Mouse (Mus musculus): ENCODE results near the gene Txlng. TPM values are rescaled to one million over a fixed set of nuclear protein-coding genes. Genes with fewer than 3 reads are reported as not detected.
A peak's percentile ranks its signal among the peaks of the same experiment; 100 is the strongest.

The Txlng gene
- polyA plus RNA-seq, 1 experiment: 13.9 TPM

DNA sequence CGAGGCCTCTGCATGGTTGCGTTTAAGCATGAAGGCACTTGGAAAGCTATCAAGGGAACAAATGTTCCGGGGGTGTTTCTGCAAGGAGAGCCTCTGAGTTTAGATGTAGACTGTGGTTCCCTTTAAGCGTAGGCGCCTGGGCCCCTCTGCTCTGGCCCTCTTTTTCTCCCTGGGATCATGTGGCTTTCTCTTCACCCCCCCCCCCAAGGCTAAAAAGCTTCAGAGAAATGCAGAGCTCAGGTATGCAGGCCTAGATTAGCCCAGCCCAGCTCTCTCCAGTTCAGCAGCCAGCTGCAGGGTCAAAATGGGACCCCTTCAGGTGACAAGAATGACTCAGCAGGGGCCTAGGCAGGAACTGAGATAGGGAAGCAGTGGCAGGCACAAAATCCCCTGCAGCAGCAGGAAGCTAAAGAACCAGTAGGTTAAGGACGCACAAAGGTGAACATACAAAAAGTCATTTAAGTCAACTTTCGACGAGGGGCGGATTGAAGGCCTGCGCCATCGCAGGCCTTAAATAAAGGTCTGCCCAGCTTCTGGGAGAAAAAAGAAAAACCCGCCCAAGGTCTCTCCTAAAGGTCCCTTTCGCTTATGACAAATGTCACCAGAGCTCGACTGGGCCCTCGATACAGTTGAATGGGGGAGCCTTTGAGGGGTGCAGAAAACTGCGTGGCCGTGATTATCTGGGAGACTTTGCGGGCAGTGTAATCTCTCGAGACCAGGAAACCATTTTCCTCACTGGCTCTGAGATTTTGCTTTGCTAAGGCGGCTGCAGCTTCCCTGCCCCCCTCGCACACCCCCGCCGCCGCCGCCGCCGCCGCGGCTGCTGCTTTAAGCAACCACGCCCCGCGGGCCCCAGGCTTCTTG is 69.8 kb downstream of the Txlng start:
- no peaks in the 10 kb centered on the region for H3K4me1 ChIP-seq (ENCODE audit: control insufficient read depth, insufficient read depth, low read length)
- 11% methylated on average over 32 of the region's 32 CpGs for WGBS
- H3K27me3 ChIP-seq (ENCODE audit: control insufficient read depth, insufficient read depth, low read length): no peaks in the 10 kb centered on the region
- H3K27ac ChIP-seq (ENCODE audit: insufficient read depth, low read length): peak overlapping the region; percentile 80
- peak overlapping the region; percentile 60 for H3K4me3 ChIP-seq (replicated peaks; ENCODE audit: insufficient read depth, low read depth, low read length)
- DNase-seq: peak in 1 of 2 experiments; percentile 28
- no peak for TF ChIP-seq CTCF (IDR thresholded peaks at IDR 0.05; ENCODE audit: borderline replicate concordance, insufficient read depth, low read depth, low read length)

GRCm38 (mm10) chrX:162756058-162756457 is 73.2 kb downstream of the Txlng start:
- DNase-seq: no peak
- Histone ChIP-seq H3K27ac (ENCODE audit: insufficient read depth, low read length) (no peak overlapping the region), H3K4me1 (ENCODE audit: control insufficient read depth, insufficient read depth, low read length) (no peaks in the 10 kb centered on the region), H3K27me3 (ENCODE audit: control insufficient read depth, insufficient read depth, low read length) (no peaks in the 10 kb centered on the region), H3K4me3 (replicated peaks; ENCODE audit: insufficient read depth, low read depth, low read length) (no peak overlapping the region)
- TF ChIP-seq POLR2A (IDR thresholded peaks at IDR 0.05; ENCODE audit: borderline replicate concordance, insufficient read depth, low read length) (no peak), CTCF (IDR thresholded peaks at IDR 0.05; ENCODE audit: borderline replicate concordance, insufficient read depth, low read depth, low read length) (no peak)
- 63% methylated on average over 7 of the region's 7 CpGs for WGBS

- WGBS: 92% methylated on average over 4 of the region's 4 CpGs
- DNase-seq: no peak
- no peaks in the 10 kb centered on the region for H3K27me3 ChIP-seq (ENCODE audit: control insufficient read depth, insufficient read depth, low read length)
- H3K27ac ChIP-seq (ENCODE audit: insufficient read depth, low read length): no peak overlapping the region
- H3K4me1 ChIP-seq (ENCODE audit: control insufficient read depth, insufficient read depth, low read length): no peaks in the 10 kb centered on the region
- H3K4me3 ChIP-seq (replicated peaks; ENCODE audit: insufficient read depth, low read depth, low read length): no peak overlapping the region
- TF ChIP-seq CTCF (IDR thresholded peaks at IDR 0.05; ENCODE audit: borderline replicate concordance, insufficient read depth, low read depth, low read length): no peak
Measured at GRCm38 (mm10) chrX:162754314-162754713, 74.9 kb downstream of the Txlng start.

GRCm38 (mm10) chrX:162752418-162752817 is 76.8 kb downstream of the Txlng start:
- TF ChIP-seq POLR2A (IDR thresholded peaks at IDR 0.05; ENCODE audit: borderline replicate concordance, insufficient read depth, low read length): no peak
- Histone ChIP-seq H3K4me1 (ENCODE audit: control insufficient read depth, insufficient read depth, low read length) (no peaks in the 10 kb centered on the region), H3K27ac (ENCODE audit: insufficient read depth, low read length) (no peak overlapping the region), H3K27me3 (ENCODE audit: control insufficient read depth, insufficient read depth, low read length) (no peaks in the 10 kb centered on the region), H3K4me3 (replicated peaks; ENCODE audit: insufficient read depth, low read depth, low read length) (no peak overlapping the region)
- DNase-seq: no peak
- WGBS: 98% methylated on average over 2 of the region's 2 CpGs

DNA sequence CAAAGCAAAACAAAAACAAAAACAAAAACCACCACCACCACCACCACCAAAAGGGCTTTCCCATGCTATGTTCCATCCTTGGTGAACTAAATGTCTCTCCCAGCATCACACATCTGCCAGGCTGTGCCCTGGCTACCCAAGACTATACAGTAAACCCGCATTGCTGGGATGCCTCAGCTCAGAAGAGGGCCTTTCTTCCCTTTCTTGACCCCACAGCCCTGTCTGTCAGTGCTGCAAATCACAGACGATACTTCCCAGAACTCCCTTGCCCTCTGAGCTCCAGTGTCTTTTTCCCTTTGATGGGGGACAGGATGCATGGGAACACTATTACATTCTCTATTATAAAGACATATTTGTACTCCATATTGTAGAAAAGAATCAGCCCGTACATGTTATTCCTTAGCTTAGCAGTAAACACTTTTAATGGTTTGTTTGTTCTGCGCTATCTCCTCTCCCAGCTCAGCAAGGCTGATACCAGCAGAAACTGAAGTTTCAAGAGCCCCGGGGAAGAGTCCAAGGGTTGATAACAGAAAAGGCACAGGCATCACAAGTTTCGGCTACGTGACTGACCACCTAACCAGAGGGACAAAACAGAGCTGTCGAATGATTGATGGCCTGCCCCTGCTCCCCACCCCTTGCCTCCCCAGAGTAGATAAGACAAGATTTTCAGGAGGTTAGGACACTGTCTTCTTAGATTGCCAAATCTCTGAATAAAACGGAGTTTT is 80.4 kb downstream of the Txlng start:
- H3K4me3 ChIP-seq (replicated peaks; ENCODE audit: insufficient read depth, low read depth, low read length): no peak overlapping the region
- H3K27me3 ChIP-seq (ENCODE audit: control insufficient read depth, insufficient read depth, low read length): no peaks in the 10 kb centered on the region
- no peak overlapping the region for H3K27ac ChIP-seq (ENCODE audit: insufficient read depth, low read length)
- H3K4me1 ChIP-seq (ENCODE audit: control insufficient read depth, insufficient read depth, low read length): no peaks in the 10 kb centered on the region
- WGBS: 61% methylated on average over 9 of the region's 9 CpGs
- DNase-seq: no peak
- TF ChIP-seq POLR2A (IDR thresholded peaks at IDR 0.05; ENCODE audit: borderline replicate concordance, insufficient read depth, low read length) (no peak), CTCF (IDR thresholded peaks at IDR 0.05; ENCODE audit: borderline replicate concordance, insufficient read depth, low read depth, low read length) (no peak)

GRCm38 (mm10) chrX:162736140-162736659 is 93.1 kb downstream of the Txlng start:
- Histone ChIP-seq H3K27me3 (ENCODE audit: control insufficient read depth, insufficient read depth, low read length) (no peaks in the 10 kb centered on the region), H3K27ac (ENCODE audit: insufficient read depth, low read length) (peak overlapping the region; percentile 93), H3K4me3 (replicated peaks; ENCODE audit: insufficient read depth, low read depth, low read length) (peak overlapping the region; percentile 63), H3K4me1 (ENCODE audit: control insufficient read depth, insufficient read depth, low read length) (peaks cover 2% of the 10 kb centered on the region; the same call in 1 of the 2 replicates)
- peak; percentile 17 to 27 for DNase-seq
- 19% methylated on average over 9 of the region's 9 CpGs for WGBS
- TF ChIP-seq POLR2A (IDR thresholded peaks at IDR 0.05; ENCODE audit: borderline replicate concordance, insufficient read depth, low read length) (no peak), CTCF (IDR thresholded peaks at IDR 0.05; ENCODE audit: borderline replicate concordance, insufficient read depth, low read depth, low read length) (no peak)

GRCm38 (mm10) chrX:162734997-162735929 is 94.0 kb downstream of the Txlng start:
- Histone ChIP-seq H3K4me3 (replicated peaks; ENCODE audit: insufficient read depth, low read depth, low read length) (peak overlapping the region; percentile 63), H3K27me3 (ENCODE audit: control insufficient read depth, insufficient read depth, low read length) (no peaks in the 10 kb centered on the region), H3K27ac (ENCODE audit: insufficient read depth, low read length) (peak overlapping the region; percentile 93), H3K4me1 (ENCODE audit: control insufficient read depth, insufficient read depth, low read length) (peaks cover 2% of the 10 kb centered on the region; the same call in 1 of the 2 replicates)
- DNase-seq: peak; percentile 72 to 73
- WGBS: 13% methylated on average over 25 of the region's 25 CpGs
- TF ChIP-seq POLR2A (IDR thresholded peaks at IDR 0.05; ENCODE audit: borderline replicate concordance, insufficient read depth, low read length) (peak; percentile 56; the same call in 1 of the 2 replicates), CTCF (IDR thresholded peaks at IDR 0.05; ENCODE audit: borderline replicate concordance, insufficient read depth, low read depth, low read length) (peak; percentile 67; the same call in 1 of the 2 replicates)

Data from cerebellum, adult 2 months (tissue).